Comparison of ENCODE assay signal across 40 mouse cellular contexts in the genomic region with DNA sequence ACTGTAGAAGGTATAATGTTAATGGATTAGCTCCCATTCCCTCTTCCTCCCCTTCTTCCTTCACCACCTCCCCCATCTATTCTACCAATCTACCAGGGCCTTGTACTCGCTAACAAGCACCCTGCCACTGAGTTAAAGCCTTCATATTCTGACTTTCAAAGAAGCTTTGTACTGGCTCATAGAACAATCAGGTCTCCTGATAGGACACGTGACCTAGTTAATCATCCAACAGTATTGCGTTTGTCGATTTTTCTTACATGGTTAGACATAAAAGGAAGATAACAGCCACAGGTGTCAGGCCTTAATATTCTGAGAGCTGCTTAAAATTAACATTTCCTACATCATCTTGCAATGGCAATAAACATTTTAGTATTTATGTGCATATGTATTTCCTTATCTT. TPM values are rescaled to one million over a fixed set of nuclear protein-coding genes. Genes with fewer than 3 reads are reported as not detected.
"Had no signal": no experiment of that assay in that cellular context is flagged by ENCODE, and none has a peak within 500 bp of the region (broad histone marks: within the 10 kb centered on the region; RNA-seq: fewer than 3 reads in every experiment).

No protein-coding gene starts in this region.

- H3K36me3 ChIP-seq: embryonic facial prominence, embryonic 10.5 days; embryonic facial prominence, embryonic 12.5 days; embryonic facial prominence, embryonic 13.5 days; embryonic facial prominence, embryonic 15.5 days; forebrain, embryonic 10.5 days; forebrain, embryonic 12.5 days; forebrain, embryonic 15.5 days had no signal

- H3K9me3 ChIP-seq: embryonic facial prominence, embryonic 10.5 days; embryonic facial prominence, embryonic 12.5 days; embryonic facial prominence, embryonic 13.5 days; embryonic facial prominence, embryonic 15.5 days; forebrain, embryonic 10.5 days; forebrain, embryonic 12.5 days; forebrain, embryonic 13.5 days; forebrain, embryonic 15.5 days had no signal

- DNase-seq: cerebellum, adult 18-20 months; cerebellum, adult 2 months; cerebellum, adult 8-10 months; cerebellum, adult 9-10 months; cerebellum, adult 9-11 months; cerebellum, postnatal 10 days; cerebellum, postnatal 14 days; cerebellum, postnatal 25 days; cerebellum, postnatal 36 days; embryo, embryonic 11 days; forebrain, postnatal 0 days; gastrocnemius, adult 2 months; gastrocnemius, postnatal 10 days; gastrocnemius, postnatal 14 days; gastrocnemius, postnatal 25 days; gastrocnemius, postnatal 36 days; heart, adult 18-20 months; heart, adult 2 months had no signal

- H3K4me2 ChIP-seq: embryonic facial prominence, embryonic 12.5 days; embryonic facial prominence, embryonic 13.5 days; embryonic facial prominence, embryonic 15.5 days; forebrain, embryonic 12.5 days; forebrain, embryonic 13.5 days; forebrain, embryonic 15.5 days had no signal

- H3K9ac ChIP-seq: embryonic facial prominence, embryonic 12.5 days; embryonic facial prominence, embryonic 13.5 days; embryonic facial prominence, embryonic 15.5 days; forebrain, embryonic 12.5 days; forebrain, embryonic 13.5 days; forebrain, embryonic 15.5 days; forebrain, postnatal 0 days had no signal

- ATAC-seq: forebrain, embryonic 13.5 days; forebrain, embryonic 14.5 days; forebrain, embryonic 15.5 days; forebrain, embryonic 16.5 days; forebrain, postnatal 0 days had no signal

- H3K27ac ChIP-seq: embryonic facial prominence, embryonic 10.5 days; embryonic facial prominence, embryonic 12.5 days; embryonic facial prominence, embryonic 13.5 days; embryonic facial prominence, embryonic 15.5 days; forebrain, embryonic 10.5 days; forebrain, embryonic 12.5 days; forebrain, embryonic 13.5 days; forebrain, embryonic 15.5 days; gastrocnemius, adult 2 months; heart, adult 2 months had no signal

- H3K27me3 ChIP-seq: embryonic facial prominence, embryonic 12.5 days; embryonic facial prominence, embryonic 13.5 days; embryonic facial prominence, embryonic 15.5 days; forebrain, embryonic 12.5 days; forebrain, embryonic 13.5 days; forebrain, embryonic 15.5 days had no signal

- H3K4me3 ChIP-seq: embryonic facial prominence, embryonic 10.5 days; embryonic facial prominence, embryonic 12.5 days; embryonic facial prominence, embryonic 13.5 days; embryonic facial prominence, embryonic 15.5 days; erythroblast, embryonic 14.5 days; forebrain, embryonic 10.5 days; forebrain, embryonic 12.5 days; forebrain, embryonic 13.5 days; forebrain, embryonic 15.5 days; gastrocnemius, adult 2 months; heart, adult 2 months had no signal

- H3K4me1 ChIP-seq: embryonic facial prominence, embryonic 10.5 days; embryonic facial prominence, embryonic 12.5 days; embryonic facial prominence, embryonic 13.5 days; embryonic facial prominence, embryonic 15.5 days; forebrain, embryonic 12.5 days; forebrain, embryonic 13.5 days; forebrain, embryonic 15.5 days had no signal

RNA-seq across cellular contexts. Expression of a gene that starts 15.8 kb away (rescaled TPM):
- total RNA-seq: common myeloid progenitor, adult 5-6 weeks; gastrocnemius, adult 18-20 months; gastrocnemius, adult 2 months; gastrocnemius, adult 8-10 months; gastrocnemius, postnatal 10 days; gastrocnemius, postnatal 14 days; gastrocnemius, postnatal 25 days; gastrocnemius, postnatal 36 days; gastrocnemius, postnatal 4 days; granulocyte monocyte progenitor cell, adult 5-6 weeks; heart, adult 18-20 months; heart, adult 2 months had no signal
- polyA plus RNA-seq: cortical plate, adult 2 months; erythroblast, embryonic 14.5 days; gonadal fat pad, adult 2 months; heart, adult 2 months had no signal

RNA-seq across cellular contexts. Expression of a gene that starts 22.1 kb away (rescaled TPM):
- total RNA-seq: common myeloid progenitor, adult 5-6 weeks; gastrocnemius, adult 18-20 months; gastrocnemius, adult 2 months; gastrocnemius, adult 8-10 months; gastrocnemius, postnatal 10 days; gastrocnemius, postnatal 14 days; gastrocnemius, postnatal 25 days; gastrocnemius, postnatal 36 days; gastrocnemius, postnatal 4 days; granulocyte monocyte progenitor cell, adult 5-6 weeks; heart, adult 18-20 months; heart, adult 2 months had no signal
- polyA plus RNA-seq: erythroblast, embryonic 14.5 days; forebrain, embryonic 10.5 days; heart, adult 2 months had no signal

RNA-seq across cellular contexts. Expression of a gene that starts 40.9 kb away (rescaled TPM):
- total RNA-seq: common myeloid progenitor, adult 5-6 weeks; forebrain, postnatal 0 days; gastrocnemius, adult 18-20 months; gastrocnemius, adult 2 months; gastrocnemius, adult 8-10 months; gastrocnemius, postnatal 10 days; gastrocnemius, postnatal 14 days; gastrocnemius, postnatal 25 days; gastrocnemius, postnatal 36 days; gastrocnemius, postnatal 4 days; granulocyte monocyte progenitor cell, adult 5-6 weeks; heart, adult 2 months had no signal
- polyA plus RNA-seq: cerebellum, adult 2 months; cortical plate, adult 2 months; embryonic facial prominence, embryonic 10.5 days; embryonic facial prominence, embryonic 11.5 days; embryonic facial prominence, embryonic 12.5 days; embryonic facial prominence, embryonic 13.5 days; embryonic facial prominence, embryonic 14.5 days; embryonic facial prominence, embryonic 15.5 days; erythroblast, embryonic 14.5 days; forebrain, embryonic 10.5 days; forebrain, embryonic 11.5 days; forebrain, embryonic 12.5 days; forebrain, embryonic 13.5 days; forebrain, embryonic 14.5 days; forebrain, embryonic 15.5 days; forebrain, embryonic 16.5 days; forebrain, postnatal 0 days; frontal cortex, adult 2 months; gonadal fat pad, adult 2 months; heart, adult 2 months had no signal

RNA-seq across cellular contexts. Expression of a gene that starts 44.5 kb away (rescaled TPM):
- total RNA-seq: gastrocnemius, adult 2 months; gastrocnemius, postnatal 25 days; gastrocnemius, postnatal 36 days; granulocyte monocyte progenitor cell, adult 5-6 weeks; heart, adult 18-20 months; heart, adult 2 months had no signal
- polyA plus RNA-seq: cerebellum, adult 2 months; cortical plate, adult 2 months; forebrain, embryonic 16.5 days; heart, adult 2 months had no signal
